ENCODE assay signal across 8 mouse cellular contexts in genomic region chr2:77450017-77450416, GRCm38 (mm10).
DNase-seq lines count a peak whose midpoint lies in the region; ATAC-seq lines count a peak whose summit lies in the region.
"Not testable (repeated sequence)": the region's sequence is repeated elsewhere in the genome, so short reads cannot be mapped to it uniquely, and the experiment has no call there.

No protein-coding gene starts in this region.

- peak; percentile 47 for ATAC-seq in hindbrain, embryonic 11.5 days (ENCODE audit: low FRiP score)
- ATAC-seq in hindbrain, embryonic 16.5 days: 0 out of 2 replicates have a peak, but pooled peaks have one; percentile 6
- ATAC-seq in lung, embryonic 15.5 days (ENCODE audit: borderline replicate concordance, extremely low read depth, low FRiP score, low TSS enrichment): 0 out of 2 replicates have a peak, but pooled peaks have one; percentile 33
- ATAC-seq in midbrain, embryonic 12.5 days (ENCODE audit: low FRiP score, low read depth): peak; percentile 31
- ATAC-seq in neural tube, embryonic 13.5 days (ENCODE audit: low read depth): not testable (repeated sequence)

- H3K9ac ChIP-seq in hindbrain, embryonic 11.5 days (ENCODE audit: low read depth, low read length); hindbrain, embryonic 16.5 days (ENCODE audit: low read depth, low read length); lung, embryonic 15.5 days; midbrain, embryonic 12.5 days (replicated peaks); neural tube, embryonic 13.5 days: not testable (repeated sequence)

- not testable (repeated sequence) for H3K4me1 ChIP-seq in hindbrain, embryonic 11.5 days (replicated peaks; ENCODE audit: control insufficient read depth, insufficient read depth, low read length); hindbrain, embryonic 16.5 days (ENCODE audit: control insufficient read depth, insufficient read depth, low read depth, low read length); midbrain, embryonic 12.5 days
- peaks cover 15% of the 10 kb centered on the region; the same call in 1 of the 2 replicates for H3K4me1 ChIP-seq in lung, embryonic 15.5 days
- H3K4me1 ChIP-seq in midbrain, embryonic 10.5 days: peaks cover 30% of the 10 kb centered on the region
- peaks cover 23% of the 10 kb centered on the region for H3K4me1 ChIP-seq in neural tube, embryonic 13.5 days (replicated peaks)

- not testable (repeated sequence) for H3K4me3 ChIP-seq in hindbrain, embryonic 11.5 days (ENCODE audit: low read depth, low read length); hindbrain, embryonic 16.5 days (ENCODE audit: low read length); lung, embryonic 15.5 days; midbrain, embryonic 10.5 days; midbrain, embryonic 12.5 days; neural tube, embryonic 13.5 days

- not testable (repeated sequence) for H3K9me3 ChIP-seq in hindbrain, embryonic 11.5 days (ENCODE audit: control insufficient read depth, low read length); hindbrain, embryonic 16.5 days (ENCODE audit: control insufficient read depth, low read length); lung, embryonic 15.5 days; midbrain, embryonic 10.5 days (replicated peaks); midbrain, embryonic 12.5 days; neural tube, embryonic 13.5 days

- H3K27ac ChIP-seq in hindbrain, embryonic 11.5 days (ENCODE audit: low read depth, low read length); hindbrain, embryonic 16.5 days (ENCODE audit: low read depth, low read length); lung, embryonic 15.5 days; midbrain, embryonic 12.5 days (replicated peaks): not testable (repeated sequence)
- H3K27ac ChIP-seq in midbrain, embryonic 10.5 days (replicated peaks): peak overlapping the region; percentile 67
- peak overlapping the region; percentile 33; the same call in 1 of the 2 replicates for H3K27ac ChIP-seq in neural tube, embryonic 13.5 days (replicated peaks)

- not testable (repeated sequence) for H3K4me2 ChIP-seq in hindbrain, embryonic 11.5 days (replicated peaks; ENCODE audit: low read depth, low read length); hindbrain, embryonic 16.5 days (ENCODE audit: low read length); lung, embryonic 15.5 days; midbrain, embryonic 12.5 days (replicated peaks); neural tube, embryonic 13.5 days

- WGBS in hindbrain, embryonic 11.5 days: 33% methylated on average over 5 of the region's 5 CpGs
- whole genome bisulfite sequencing in hindbrain, embryonic 16.5 days: 34% methylated on average over 5 of the region's 5 CpGs
- WGBS in lung, embryonic 15.5 days: 31% methylated on average over 5 of the region's 5 CpGs
- 53% methylated on average over 5 of the region's 5 CpGs for WGBS in midbrain, embryonic 10.5 days
- WGBS in midbrain, embryonic 12.5 days: 44% methylated on average over 5 of the region's 5 CpGs
- WGBS in neural tube, embryonic 13.5 days: 46% methylated on average over 5 of the region's 5 CpGs

- peak; percentile 11 for DNase-seq in ZHBTc4 (ENCODE audit: low read depth, low spot score)
- peak; percentile 23 for DNase-seq in embryo, embryonic 10.5 days (ENCODE audit: low spot score)
- not testable (repeated sequence) for DNase-seq in hindbrain, embryonic 11.5 days (ENCODE audit: low spot score); midbrain, embryonic 10.5 days (ENCODE audit: low spot score)

- H3K36me3 ChIP-seq in hindbrain, embryonic 11.5 days (ENCODE audit: control insufficient read depth, insufficient read depth, low read length); hindbrain, embryonic 16.5 days (ENCODE audit: control insufficient read depth, insufficient read depth, low read length); lung, embryonic 15.5 days; midbrain, embryonic 10.5 days; midbrain, embryonic 12.5 days; neural tube, embryonic 13.5 days: not testable (repeated sequence)

- H3K27me3 ChIP-seq in hindbrain, embryonic 11.5 days (ENCODE audit: control insufficient read depth, insufficient read depth, low read length); hindbrain, embryonic 16.5 days (replicated peaks; ENCODE audit: control insufficient read depth, insufficient read depth, low read length); lung, embryonic 15.5 days; midbrain, embryonic 10.5 days (ENCODE audit: low read depth, poor library complexity, severe bottlenecking); midbrain, embryonic 12.5 days; neural tube, embryonic 13.5 days: not testable (repeated sequence)
